Mouse (Mus musculus): ENCODE measurements around the gene Slc31a2.

DNA sequence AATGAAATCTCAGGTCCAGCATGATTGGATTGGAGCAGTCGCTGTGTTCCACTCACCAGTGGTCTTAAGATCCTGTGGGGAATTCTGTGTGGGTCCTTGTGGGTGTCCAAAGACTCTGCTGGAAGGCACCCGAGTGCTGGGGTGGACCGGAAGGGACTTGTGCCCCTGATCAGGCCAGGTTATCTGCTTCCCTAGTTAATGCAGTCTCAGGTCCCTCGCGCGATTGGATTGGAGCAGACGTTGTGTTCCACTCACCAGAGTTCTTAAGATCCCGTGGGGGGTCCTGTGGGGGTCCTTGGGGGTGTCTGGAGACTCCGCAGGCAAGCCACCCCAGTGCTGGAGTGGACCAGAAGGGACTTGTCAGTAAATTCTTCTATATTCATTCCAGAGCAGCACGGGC lies 10.3 kb downstream of the Slc31a2 start:
- TF ChIP-seq POLR2A (IDR thresholded peaks at IDR 0.05; ENCODE audit: insufficient read depth, low read depth, low read length) (no peak), EP300 (IDR thresholded peaks at IDR 0.05; ENCODE audit: insufficient read depth, low read depth, low read length) (no peak), CTCF (IDR thresholded peaks at IDR 0.05) (no peak)

Data from heart, adult 2 months (tissue).